Mouse (Mus musculus): Measurements from ENCODE around the gene Akt2.

Gene Akt2

GRCm38 (mm10) chr7:27590088-27590487, 1.3 kb upstream of the Akt2 start:
- DNase-seq (ENCODE audit: low read depth), result no peak

- DNase-seq (ENCODE audit: low read depth), result peak; percentile 33
Measured at GRCm38 (mm10) chr7:27590566-27591213, 662 bp upstream of the Akt2 start.

DNA sequence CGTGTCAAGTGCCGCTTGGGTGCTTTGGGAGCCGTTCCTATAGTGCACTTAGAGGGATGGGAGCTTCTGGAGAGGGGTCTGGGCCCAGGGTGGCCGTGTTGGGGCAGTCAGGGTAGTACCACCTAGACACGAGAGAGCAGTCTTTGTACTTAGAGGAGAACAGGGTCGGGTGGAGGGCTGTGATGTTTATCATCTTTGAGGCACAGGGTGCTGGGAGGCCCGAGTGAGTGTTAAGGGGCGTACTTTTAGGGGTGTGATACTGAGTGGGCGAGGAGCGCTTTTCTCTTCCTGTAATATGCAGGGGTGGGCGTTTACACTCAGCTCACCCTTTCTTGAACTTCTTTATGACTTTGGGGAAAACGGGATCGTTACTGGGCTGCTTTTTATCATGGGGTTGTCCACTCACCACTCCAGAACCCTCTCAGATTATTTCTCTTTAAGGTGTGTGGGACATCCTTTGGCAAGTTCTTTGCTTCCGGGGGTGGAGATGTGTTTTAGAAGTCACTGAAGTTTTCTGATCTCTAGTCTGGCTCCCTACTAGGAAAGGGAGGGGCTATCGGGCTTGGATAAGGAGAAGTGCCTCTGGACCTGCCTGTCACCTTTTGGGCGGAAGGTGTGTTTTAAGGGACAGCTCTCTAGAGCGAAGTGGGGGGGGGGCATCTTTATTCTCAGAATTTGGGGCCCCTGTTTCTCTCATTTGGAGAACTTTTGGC, 1.0 kb downstream of the Akt2 start:
- no peak for DNase-seq (ENCODE audit: low read depth)

DNA sequence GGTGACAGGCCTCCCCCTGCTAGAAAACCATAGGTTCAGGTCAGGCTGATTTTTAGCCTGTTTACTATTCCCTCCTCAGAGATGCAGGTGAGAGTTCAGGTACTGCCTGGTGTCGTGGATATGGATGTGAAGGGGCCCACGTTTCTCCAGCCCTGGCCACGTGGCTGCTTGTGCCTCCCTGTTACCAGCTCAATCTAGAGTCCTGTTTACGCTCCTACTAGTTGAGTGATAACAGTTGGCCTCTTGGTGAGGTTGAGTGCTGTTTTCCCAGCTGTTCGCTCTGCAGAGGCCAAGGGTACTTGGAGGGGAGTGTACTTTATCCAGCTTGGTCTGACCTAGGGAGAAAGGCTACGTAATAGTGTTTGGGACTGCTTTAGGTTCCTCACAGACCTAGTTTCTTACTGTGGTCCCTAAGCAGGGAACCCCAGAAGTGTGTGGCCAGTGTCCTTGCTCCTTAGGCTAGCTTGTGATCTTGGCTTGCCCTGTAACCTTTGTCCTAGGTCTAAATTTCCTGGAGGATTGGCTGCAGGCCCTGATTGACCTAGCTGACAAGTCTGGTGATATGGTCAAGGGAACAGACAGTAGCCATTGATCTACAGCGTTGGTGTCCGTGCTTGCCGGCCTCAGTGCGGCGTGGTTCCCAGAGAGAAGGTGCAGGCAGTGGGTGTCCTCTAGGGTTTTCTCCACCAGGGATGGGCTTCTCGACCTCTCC, 1.7 kb downstream of the Akt2 start:
- no peak for DNase-seq (ENCODE audit: low read depth)

- no peak for DNase-seq (ENCODE audit: low read depth)
Measured at GRCm38 (mm10) chr7:27596586-27597503, 5.5 kb downstream of the Akt2 start.

DNA sequence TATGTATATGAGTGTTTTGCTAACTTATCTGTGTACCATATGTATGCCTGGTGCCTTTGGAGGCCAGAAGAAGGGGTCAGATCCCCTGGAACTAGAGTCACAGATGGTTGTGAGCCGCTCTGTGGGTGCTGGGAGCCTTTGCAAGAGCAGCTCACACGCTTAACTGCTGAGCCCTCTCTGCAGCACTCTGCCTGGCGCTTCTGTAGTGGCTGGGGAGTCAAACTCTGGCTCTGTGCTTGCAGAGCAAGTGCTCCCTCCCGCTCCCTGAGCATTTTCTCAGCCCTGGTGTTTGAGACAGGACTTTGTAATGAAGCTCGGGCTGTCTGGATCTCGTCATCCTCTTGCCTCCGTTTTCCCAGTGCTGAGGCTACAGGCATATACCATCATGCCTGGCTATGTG, 6.7 kb downstream of the Akt2 start:
- DNase-seq (ENCODE audit: low read depth), result no peak

DNA sequence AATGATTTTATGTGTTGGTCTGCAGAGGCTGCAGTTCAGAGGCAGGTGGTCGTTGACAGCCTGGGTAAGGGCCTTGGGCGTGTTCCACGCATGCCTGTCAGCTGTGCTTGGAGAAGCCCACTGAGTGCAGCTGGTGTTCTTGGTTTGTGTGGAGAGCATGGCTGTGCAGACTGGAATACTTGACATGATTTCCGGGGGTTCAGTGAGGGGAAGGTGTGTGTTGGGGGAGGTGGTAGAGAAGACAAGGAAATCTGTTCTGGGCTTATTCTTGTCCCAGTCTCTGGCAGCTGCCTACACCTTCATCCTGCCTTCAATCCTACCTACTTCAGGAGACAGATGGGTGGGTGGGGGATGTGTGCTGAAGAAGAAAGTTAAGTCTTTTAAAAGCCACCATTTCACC, 10.3 kb downstream of the Akt2 start:
- DNase-seq (ENCODE audit: low read depth), result no peak

- no peak for DNase-seq (ENCODE audit: low read depth)
Measured at GRCm38 (mm10) chr7:27602161-27602560, 10.8 kb downstream of the Akt2 start.

DNA sequence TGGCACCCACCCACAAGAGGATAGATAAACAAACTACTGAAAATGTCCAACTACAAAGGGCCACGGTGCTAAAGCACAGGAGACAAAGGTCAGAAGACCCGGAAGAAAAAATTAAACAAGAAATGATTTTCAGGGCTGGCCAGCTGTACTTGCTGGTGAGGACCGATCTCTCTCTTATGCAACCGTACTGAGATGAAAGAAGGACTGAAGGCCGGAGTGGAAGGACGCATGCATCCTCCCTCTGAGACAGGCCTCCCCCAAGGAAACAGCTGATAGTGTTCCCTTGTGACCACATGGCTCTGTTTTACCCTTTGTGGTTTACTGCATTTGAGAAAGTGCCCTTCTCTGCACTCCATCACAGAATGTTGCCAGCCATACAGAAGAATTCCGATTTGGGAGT, 11.5 kb downstream of the Akt2 start:
- DNase-seq (ENCODE audit: low read depth), result no peak

DNA sequence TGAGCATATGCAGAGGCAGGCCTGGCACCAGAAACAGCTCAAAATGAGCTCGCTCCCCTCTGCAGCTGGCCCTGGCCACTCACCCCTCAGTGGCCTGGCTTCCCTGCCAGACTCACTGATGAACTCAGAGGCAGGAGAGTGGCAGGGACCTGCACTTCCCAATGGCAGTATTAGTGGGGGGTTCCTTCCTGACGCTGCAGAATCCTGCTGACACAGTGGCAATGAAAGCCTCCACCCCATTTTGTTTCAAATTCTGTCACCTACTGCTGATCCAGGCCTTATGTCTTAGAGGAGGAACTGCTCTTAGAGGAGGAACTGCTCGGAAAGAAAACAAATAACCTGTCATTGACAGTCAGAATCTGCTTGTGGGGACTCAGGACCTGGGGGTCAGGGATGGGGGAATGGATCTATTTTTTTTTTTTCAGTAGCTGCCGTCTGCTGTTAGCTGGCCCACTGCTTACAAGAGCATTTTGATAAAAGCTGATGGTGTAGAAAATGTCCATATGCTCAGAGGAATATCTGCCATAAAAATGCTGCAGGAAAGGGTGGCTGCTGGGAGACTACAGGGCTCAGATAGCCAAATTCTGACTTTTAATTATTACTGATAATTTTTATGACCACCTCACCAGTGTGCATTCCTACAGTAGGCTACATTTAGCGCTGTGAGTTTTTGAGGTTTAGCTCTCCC, 13.5 kb downstream of the Akt2 start:
- no peak for DNase-seq (ENCODE audit: low read depth)

- no peak for DNase-seq (ENCODE audit: low read depth)
Measured at GRCm38 (mm10) chr7:27605499-27606285, 14.3 kb downstream of the Akt2 start.

- DNase-seq (ENCODE audit: low read depth), result no peak
Measured at GRCm38 (mm10) chr7:27606481-27607254, 15.3 kb downstream of the Akt2 start.

GRCm38 (mm10) chr7:27607580-27607979, 16.2 kb downstream of the Akt2 start:
- no peak for DNase-seq (ENCODE audit: low read depth)

DNA sequence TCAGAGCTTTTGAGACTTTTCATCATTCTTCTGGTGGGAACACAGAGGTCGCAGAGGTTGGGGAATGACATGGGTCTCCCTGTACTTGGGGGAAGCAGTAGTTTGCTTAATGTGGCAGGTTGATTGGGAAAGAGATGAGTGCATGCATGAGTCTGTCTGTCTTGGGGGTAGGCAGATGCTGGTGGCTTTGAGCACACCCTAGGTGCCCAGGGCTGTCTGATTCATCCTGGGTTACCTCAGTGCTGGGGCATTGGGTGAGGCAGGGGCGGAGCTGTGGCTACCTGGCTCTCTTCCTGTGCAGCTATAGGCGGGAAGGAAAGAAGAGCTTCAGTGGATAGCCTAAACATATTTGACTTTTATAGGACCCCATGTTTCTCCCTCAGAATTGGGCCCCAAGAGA, 16.8 kb downstream of the Akt2 start:
- no peak for DNase-seq (ENCODE audit: low read depth)

GRCm38 (mm10) chr7:27609285-27609684, 17.9 kb downstream of the Akt2 start:
- no peak for DNase-seq (ENCODE audit: low read depth)

GRCm38 (mm10) chr7:27609688-27610087, 18.3 kb downstream of the Akt2 start:
- DNase-seq (ENCODE audit: low read depth), result no peak

DNA sequence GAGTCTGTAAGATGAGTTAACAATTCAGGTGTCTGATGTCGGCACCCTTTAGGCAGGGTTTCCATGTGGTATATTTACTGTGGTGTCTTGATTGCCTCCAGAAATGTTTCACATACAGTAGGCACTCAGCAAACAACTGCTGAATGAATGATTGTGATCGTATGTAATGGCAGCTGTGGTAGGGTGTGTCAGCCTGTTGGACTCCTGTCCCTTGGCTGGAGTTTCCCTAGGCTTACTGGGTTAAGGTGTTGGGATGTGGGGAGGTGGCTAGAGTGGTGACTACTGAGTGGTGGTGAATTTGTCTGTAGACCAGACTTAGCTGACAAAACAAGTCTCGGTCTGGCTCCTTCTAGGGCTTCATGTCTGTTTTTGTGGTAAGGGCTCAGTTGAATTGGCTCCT, 19.0 kb downstream of the Akt2 start:
- DNase-seq (ENCODE audit: low read depth), result no peak

GRCm38 (mm10) chr7:27610871-27611270, 19.5 kb downstream of the Akt2 start:
- no peak for DNase-seq (ENCODE audit: low read depth)

DNA sequence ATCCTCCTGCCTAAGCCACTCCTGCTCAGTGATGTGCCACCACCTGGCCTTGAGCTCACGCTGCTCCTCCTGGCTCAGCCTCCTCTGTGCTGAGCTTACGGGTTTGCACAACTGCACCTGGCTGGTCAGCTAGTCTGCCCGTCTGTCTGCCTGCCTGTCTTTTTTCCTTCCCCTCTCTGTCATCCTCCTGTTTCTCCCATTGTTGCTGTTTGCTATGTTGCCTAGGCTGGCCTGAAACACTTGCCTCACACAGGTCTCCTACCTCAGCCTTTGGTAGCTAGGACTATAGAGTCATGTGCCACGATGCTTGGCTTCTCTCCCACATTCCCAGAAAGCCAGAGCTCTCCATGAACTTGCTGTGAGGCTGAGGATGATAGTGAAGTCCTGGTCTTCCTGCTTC, 21.6 kb downstream of the Akt2 start:
- no peak for DNase-seq (ENCODE audit: low read depth)

Data from naive thymus-derived CD4-positive, alpha-beta T cell, adult 2 months (primary cell).